In the genomic region with DNA sequence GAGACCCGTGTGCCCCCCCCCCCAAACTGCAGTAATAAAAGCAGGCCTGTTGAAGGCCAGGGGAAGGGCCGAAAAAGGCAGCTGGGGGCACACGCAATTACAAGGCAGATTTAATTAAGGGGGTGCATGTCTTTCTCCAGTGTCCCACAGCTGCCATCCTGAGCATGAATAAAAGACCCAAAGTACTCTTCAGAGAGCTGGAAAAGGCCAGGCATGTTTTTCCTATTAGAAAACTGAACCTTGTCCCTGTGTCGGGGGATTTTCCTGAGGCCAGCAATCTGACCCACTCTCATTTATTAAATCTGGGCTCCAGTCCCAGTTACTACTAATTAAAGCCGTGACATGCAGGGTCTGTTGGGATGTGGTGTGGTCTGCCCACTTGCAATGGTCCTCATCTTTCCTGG, we compare ENCODE assay signal across 13 mouse cellular contexts. TPM values are rescaled to one million over a fixed set of nuclear protein-coding genes. Genes with fewer than 3 reads are reported as not detected.
DNase-seq lines count a peak whose midpoint lies in the region; ATAC-seq and TF ChIP-seq lines count a peak whose summit lies in the region.
"Had no signal": no experiment of that assay in that cellular context is flagged by ENCODE, and none has a peak within 500 bp of the region (broad histone marks: within the 10 kb centered on the region; RNA-seq: fewer than 3 reads in every experiment).

No protein-coding gene starts in this region.

- no peak overlapping the region for H3K9ac ChIP-seq in embryonic facial prominence, embryonic 13.5 days
- H3K9ac ChIP-seq in hindbrain, embryonic 13.5 days = no peak overlapping the region
- no peak overlapping the region for H3K9ac ChIP-seq in limb, embryonic 13.5 days

- H3K4me3 ChIP-seq in kidney, adult 2 months (ENCODE audit: insufficient read depth, low read depth, low read length) = no peak overlapping the region
- H3K4me3 ChIP-seq in embryonic facial prominence, embryonic 13.5 days = no peak overlapping the region
- no peak overlapping the region for H3K4me3 ChIP-seq in hindbrain, embryonic 13.5 days
- no peak overlapping the region for H3K4me3 ChIP-seq in limb, embryonic 13.5 days

- H3K27ac ChIP-seq in kidney, adult 2 months (ENCODE audit: insufficient read depth, low read depth, low read length) = peak overlapping the region; percentile 26
- H3K27ac ChIP-seq in embryonic facial prominence, embryonic 13.5 days = peak overlapping the region; percentile 82
- 0 out of 2 replicates have a peak overlapping the region, but pooled peaks have one; percentile 23 for H3K27ac ChIP-seq in hindbrain, embryonic 13.5 days
- H3K27ac ChIP-seq in limb, embryonic 13.5 days = peak overlapping the region; percentile 82

- peak; percentile 69 for DNase-seq in kidney, adult 2 months
- no peak for DNase-seq in kidney, postnatal 4 days
- no peak for DNase-seq in left cerebral cortex, adult 18-20 months (ENCODE audit: low spot score in 2 of 2)
- DNase-seq in urinary bladder, postnatal 14 days (ENCODE audit: low spot score) = no peak
- DNase-seq in gastrocnemius, adult 8-10 months (ENCODE audit: low spot score in 2 of 2) = no peak
- DNase-seq: cerebellum, postnatal 10 days; gastrocnemius, postnatal 25 days; left cerebral cortex, postnatal 4 days; lung, adult 2 months had no signal

- no peak for TF ChIP-seq POLR2A in kidney, adult 2 months (IDR thresholded peaks at IDR 0.05; ENCODE audit: low read depth, low read length)

- peak; percentile 50; the same call in 1 of the 2 replicates for ATAC-seq in embryonic facial prominence, embryonic 13.5 days (ENCODE audit: insufficient number of reproducible peaks, insufficient read depth, low FRiP score, low TSS enrichment, low read depth)
- ATAC-seq in hindbrain, embryonic 13.5 days (ENCODE audit: low FRiP score) = no peak
- ATAC-seq in limb, embryonic 13.5 days (ENCODE audit: low FRiP score, low read depth) = peak; percentile 58

- TF ChIP-seq CTCF in kidney, adult 2 months (conservative IDR thresholded peaks at IDR 0.05; ENCODE audit: insufficient read depth, insufficient read length, low read depth, low read length) = no peak

- WGBS in kidney, adult 2 months = 37% methylated on average over 5 of the region's 5 CpGs
- WGBS in embryonic facial prominence, embryonic 13.5 days = 14% methylated on average over 5 of the region's 5 CpGs
- WGBS in hindbrain, embryonic 13.5 days = 53% methylated on average over 5 of the region's 5 CpGs
- WGBS in limb, embryonic 13.5 days = 10% methylated on average over 5 of the region's 5 CpGs

- H3K4me2 ChIP-seq in embryonic facial prominence, embryonic 13.5 days = 0 out of 2 replicates have a peak overlapping the region, but pooled peaks have one; percentile 14
- H3K4me2 ChIP-seq in hindbrain, embryonic 13.5 days = no peak overlapping the region
- H3K4me2 ChIP-seq in limb, embryonic 13.5 days (replicated peaks) = peak overlapping the region; percentile 17
- H3K4me2 ChIP-seq: heart, embryonic 11.5 days had no signal

- H3K9me3 ChIP-seq in embryonic facial prominence, embryonic 13.5 days = no peaks in the 10 kb centered on the region
- no peaks in the 10 kb centered on the region for H3K9me3 ChIP-seq in hindbrain, embryonic 13.5 days
- H3K9me3 ChIP-seq in limb, embryonic 13.5 days = no peaks in the 10 kb centered on the region

- no peaks in the 10 kb centered on the region for H3K27me3 ChIP-seq in kidney, adult 2 months (replicated peaks; ENCODE audit: control insufficient read depth, insufficient read depth, low read length)
- no peaks in the 10 kb centered on the region for H3K27me3 ChIP-seq in embryonic facial prominence, embryonic 13.5 days
- no peaks in the 10 kb centered on the region for H3K27me3 ChIP-seq in hindbrain, embryonic 13.5 days
- no peaks in the 10 kb centered on the region for H3K27me3 ChIP-seq in limb, embryonic 13.5 days

- H3K4me1 ChIP-seq in kidney, adult 2 months (ENCODE audit: control insufficient read depth, insufficient read depth, low read length) = peaks cover 45% of the 10 kb centered on the region
- peaks cover 59% of the 10 kb centered on the region for H3K4me1 ChIP-seq in embryonic facial prominence, embryonic 13.5 days
- peaks cover 9% of the 10 kb centered on the region for H3K4me1 ChIP-seq in hindbrain, embryonic 13.5 days (replicated peaks)
- H3K4me1 ChIP-seq in limb, embryonic 13.5 days = peaks cover 87% of the 10 kb centered on the region

- H3K36me3 ChIP-seq in kidney, adult 2 months (ENCODE audit: control insufficient read depth, insufficient read depth, low read length) = no peaks in the 10 kb centered on the region; the same call in 1 of the 2 replicates
- H3K36me3 ChIP-seq in embryonic facial prominence, embryonic 13.5 days = no peaks in the 10 kb centered on the region
- H3K36me3 ChIP-seq in hindbrain, embryonic 13.5 days = no peaks in the 10 kb centered on the region
- peaks cover 4% of the 10 kb centered on the region; the same call in 1 of the 2 replicates for H3K36me3 ChIP-seq in limb, embryonic 13.5 days

RNA-seq across cellular contexts. Expression of a gene that starts 9.4 kb away (rescaled TPM):
- 295 and 328 TPM in 2 replicates for polyA plus RNA-seq in kidney, adult 2 months (2012; rRNA removed)
- polyA plus RNA-seq in embryonic facial prominence, embryonic 13.5 days (2015; fragmentation: Nextera tagmentation; extraction: Ambion mirVana) = 18.6 and 19.8 TPM in 2 replicates
- 3.3 and 6.4 TPM in 2 replicates for polyA plus RNA-seq in hindbrain, embryonic 13.5 days (2015; fragmentation: Nextera tagmentation; extraction: Ambion mirVana)
- polyA plus RNA-seq in limb, embryonic 13.5 days (2015; fragmentation: Nextera tagmentation; extraction: Ambion mirVana) = 17.6 and 21.9 TPM in 2 replicates
- total RNA-seq in left cerebral cortex, adult 18-20 months (2021) = 10 to 100 TPM; 15.5 to 20.4 TPM
- under 1 TPM in 2 of 4 experiments, not detected in 2; 0.10 to 0.31 TPM for total RNA-seq in gastrocnemius, adult 8-10 months (2022)

Comparison
In these comparisons a context has a peak if more than half of its experiments do, and no peak if none do; other contexts are left out.
1. H3K27ac ChIP-seq: peak in every context shown above with its lines; median percentile 82 in embryonic facial prominence, embryonic 13.5 days; 82 in limb, embryonic 13.5 days; 26 in kidney, adult 2 months; 23 in hindbrain, embryonic 13.5 days.
2. RNA of a gene that starts 9.4 kb away (polyA plus RNA-seq): 295 to 328 TPM in kidney, adult 2 months; 17.6 to 21.9 TPM in limb, embryonic 13.5 days, 18.6 to 19.8 TPM in embryonic facial prominence, embryonic 13.5 days and 3.3 to 6.4 TPM in hindbrain, embryonic 13.5 days; every median in the first group is over 10 times any median in the second.